Mouse (Mus musculus): ENCODE results near the gene Wasf3. TPM values are rescaled to one million over a fixed set of nuclear protein-coding genes. Genes with fewer than 3 reads are reported as not detected.

The Wasf3 gene
- total and polyA plus RNA-seq, 3 experiments: 0.05 TPM; not detected in 2

DNA sequence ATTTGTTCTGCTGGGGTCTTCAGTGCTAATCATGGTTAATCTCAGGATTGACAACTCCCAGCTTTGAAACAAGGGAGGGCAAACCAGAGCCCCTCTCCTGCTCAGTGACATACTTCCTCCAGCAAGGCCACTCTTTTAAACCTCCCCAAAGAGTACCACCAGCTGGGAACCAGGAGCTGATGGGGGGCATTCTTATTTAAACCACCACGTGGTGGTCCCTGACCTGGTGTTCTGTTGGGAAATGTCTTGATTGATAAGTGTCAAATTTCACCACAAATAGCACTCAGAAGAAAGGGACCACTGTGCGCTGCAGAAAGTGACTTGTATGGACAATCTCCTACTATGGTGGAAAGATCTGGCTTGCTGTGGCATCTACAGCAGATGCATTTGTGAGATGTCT lies 19.1 kb downstream of the Wasf3 start:
- H3K9me3 ChIP-seq (replicated peaks): peaks cover 44% of the 10 kb centered on the region

DNA sequence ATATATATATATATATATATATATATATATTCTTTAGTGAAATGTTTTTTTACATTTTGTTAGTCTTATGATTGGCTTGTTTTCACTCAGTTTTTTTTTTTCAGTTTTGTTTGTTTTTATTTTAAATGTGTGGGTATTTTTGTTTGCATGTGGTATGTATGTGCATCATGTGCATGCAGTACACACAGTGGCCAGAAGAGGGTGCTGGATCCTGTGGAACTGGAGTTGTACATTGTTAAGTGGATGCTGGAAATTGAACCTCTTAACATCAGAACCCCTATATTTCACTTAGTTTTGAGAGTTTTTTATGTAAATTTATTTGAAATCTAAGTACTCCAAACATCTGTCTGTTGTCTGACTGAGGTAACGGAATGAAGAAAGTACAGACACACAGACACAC lies 21.3 kb downstream of the Wasf3 start:
- DNase-seq (ENCODE audit: low spot score): no peak
- Histone ChIP-seq H3K4me3 (ENCODE audit: low read depth, low read length) (no peak overlapping the region), H3K36me3 (replicated peaks) (no peaks in the 10 kb centered on the region), H3K27me3 (ENCODE audit: insufficient read depth, low read length) (no peaks in the 10 kb centered on the region; the same call in 1 of the 2 replicates), H3K4me1 (ENCODE audit: insufficient read depth, low read depth, low read length) (no peaks in the 10 kb centered on the region), H3K9me3 (replicated peaks) (peaks cover 53% of the 10 kb centered on the region)
- no peak for ATAC-seq (ENCODE audit: extremely low read depth, insufficient number of reproducible peaks, low FRiP score, poor library complexity, severe bottlenecking)
- TF ChIP-seq CTCF (IDR thresholded peaks at IDR 0.05; ENCODE audit: low read depth, low read length): no peak
- TF ChIP-seq GATA1 (IDR thresholded peaks at IDR 0.05; ENCODE audit: borderline replicate concordance, low read length): no peak
- no peak for TF ChIP-seq TAL1 (conservative IDR thresholded peaks at IDR 0.05; ENCODE audit: low read depth, low read length)
- no peak for TF ChIP-seq POLR2AphosphoS5 (IDR thresholded peaks at IDR 0.05; ENCODE audit: insufficient replicate concordance, low read depth, low read length)
- TF ChIP-seq GATA2 (IDR thresholded peaks at IDR 0.05; ENCODE audit: borderline replicate concordance, low read depth, low read length): no peak

More for the DNA sequence above, 19.1 kb downstream of the Wasf3 start:
- Histone ChIP-seq H3K4me1 (ENCODE audit: insufficient read depth, low read depth, low read length) (no peaks in the 10 kb centered on the region), H3K27me3 (ENCODE audit: insufficient read depth, low read length) (no peaks in the 10 kb centered on the region; the same call in 1 of the 2 replicates), H3K4me3 (ENCODE audit: low read depth, low read length) (no peak overlapping the region), H3K36me3 (replicated peaks) (no peaks in the 10 kb centered on the region)
- ATAC-seq (ENCODE audit: extremely low read depth, insufficient number of reproducible peaks, low FRiP score, poor library complexity, severe bottlenecking): no peak
- DNase-seq (ENCODE audit: low spot score): no peak
- TF ChIP-seq GATA2 (IDR thresholded peaks at IDR 0.05; ENCODE audit: borderline replicate concordance, low read depth, low read length) (no peak), POLR2AphosphoS5 (IDR thresholded peaks at IDR 0.05; ENCODE audit: insufficient replicate concordance, low read depth, low read length) (no peak), GATA1 (IDR thresholded peaks at IDR 0.05; ENCODE audit: borderline replicate concordance, low read length) (no peak), CTCF (IDR thresholded peaks at IDR 0.05; ENCODE audit: low read depth, low read length) (no peak), TAL1 (conservative IDR thresholded peaks at IDR 0.05; ENCODE audit: low read depth, low read length) (no peak)

DNA sequence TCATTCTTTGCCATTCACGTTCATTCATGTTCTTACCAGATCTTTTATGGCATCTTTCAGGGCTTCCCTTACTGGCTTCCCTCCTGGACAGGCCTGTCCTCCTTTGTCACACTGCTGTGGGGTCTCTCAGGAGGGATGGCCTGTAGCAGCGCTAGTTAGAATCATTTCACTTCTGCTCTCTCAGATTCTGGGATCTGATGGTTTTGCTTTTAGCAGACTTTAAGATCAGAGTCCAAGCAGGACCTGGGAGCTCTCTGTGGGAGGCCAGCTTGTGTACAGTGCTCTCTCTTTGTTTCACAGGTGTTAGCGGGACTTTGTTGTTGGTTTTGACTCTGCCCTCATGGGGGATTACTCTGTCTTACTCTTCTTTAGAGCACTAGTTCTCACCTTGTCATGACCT lies 23.0 kb downstream of the Wasf3 start:
- no peak for TF ChIP-seq TAL1 (conservative IDR thresholded peaks at IDR 0.05; ENCODE audit: low read depth, low read length)
- ATAC-seq (ENCODE audit: extremely low read depth, insufficient number of reproducible peaks, low FRiP score, poor library complexity, severe bottlenecking): no peak
- no peaks in the 10 kb centered on the region; the same call in 1 of the 2 replicates for H3K27me3 ChIP-seq (ENCODE audit: insufficient read depth, low read length)

DNA sequence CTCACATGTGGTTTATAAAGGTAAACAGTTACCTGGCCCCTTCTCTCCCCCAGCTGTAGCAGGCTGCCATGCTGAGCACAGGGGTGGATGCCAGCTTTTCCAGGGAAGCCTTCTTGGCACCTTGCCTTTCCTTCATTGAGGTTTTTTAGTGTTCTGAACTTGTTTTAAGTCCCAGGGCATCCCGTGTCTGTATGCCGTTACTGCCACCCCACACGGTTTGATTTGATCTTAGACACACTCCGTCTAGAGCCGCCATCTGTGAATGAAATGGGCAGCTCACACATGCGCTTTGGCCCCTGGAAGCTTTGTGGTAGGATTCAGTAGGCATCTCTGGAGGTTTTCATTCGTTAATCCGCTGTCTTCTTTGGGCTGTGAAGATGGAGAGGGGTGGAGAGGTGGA lies 23.8 kb downstream of the Wasf3 start:
- Histone ChIP-seq H3K4me3 (ENCODE audit: low read depth, low read length) (no peak overlapping the region), H3K9me3 (replicated peaks) (peaks cover 70% of the 10 kb centered on the region), H3K27me3 (ENCODE audit: insufficient read depth, low read length) (no peaks in the 10 kb centered on the region; the same call in 1 of the 2 replicates), H3K4me1 (ENCODE audit: insufficient read depth, low read depth, low read length) (no peaks in the 10 kb centered on the region), H3K36me3 (replicated peaks) (no peaks in the 10 kb centered on the region)
- DNase-seq (ENCODE audit: low spot score): no peak
- TF ChIP-seq GATA1 (IDR thresholded peaks at IDR 0.05; ENCODE audit: borderline replicate concordance, low read length): no peak
- TF ChIP-seq TAL1 (conservative IDR thresholded peaks at IDR 0.05; ENCODE audit: low read depth, low read length): no peak
- TF ChIP-seq GATA2 (IDR thresholded peaks at IDR 0.05; ENCODE audit: borderline replicate concordance, low read depth, low read length): no peak
- no peak for TF ChIP-seq CTCF (IDR thresholded peaks at IDR 0.05; ENCODE audit: low read depth, low read length)
- TF ChIP-seq POLR2AphosphoS5 (IDR thresholded peaks at IDR 0.05; ENCODE audit: insufficient replicate concordance, low read depth, low read length): no peak
- no peak for ATAC-seq (ENCODE audit: extremely low read depth, insufficient number of reproducible peaks, low FRiP score, poor library complexity, severe bottlenecking)

More for the DNA sequence above, 23.0 kb downstream of the Wasf3 start:
- Histone ChIP-seq H3K9me3 (replicated peaks) (peaks cover 62% of the 10 kb centered on the region), H3K36me3 (replicated peaks) (no peaks in the 10 kb centered on the region), H3K4me3 (ENCODE audit: low read depth, low read length) (no peak overlapping the region), H3K4me1 (ENCODE audit: insufficient read depth, low read depth, low read length) (no peaks in the 10 kb centered on the region)
- DNase-seq (ENCODE audit: low spot score): no peak

DNA sequence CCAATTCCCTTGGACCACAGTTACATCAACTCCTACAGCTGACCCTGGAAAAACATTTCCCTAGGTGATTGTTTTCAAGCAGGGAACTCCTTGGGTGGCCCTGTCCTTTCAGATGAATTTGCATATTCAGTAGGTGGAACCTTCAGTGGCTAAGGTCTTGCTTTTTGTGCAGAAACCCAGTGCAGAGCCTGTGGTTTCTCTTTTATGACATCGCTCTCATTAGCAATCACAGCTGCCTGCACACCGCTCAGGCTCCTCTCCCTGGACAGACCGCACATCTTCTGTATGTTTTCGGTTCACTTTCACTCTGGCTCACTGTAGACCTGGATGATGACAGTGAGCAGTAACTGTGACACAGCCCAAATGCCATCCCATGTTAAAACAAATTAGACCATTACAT lies 26.0 kb downstream of the Wasf3 start:
- no peaks in the 10 kb centered on the region; the same call in 1 of the 2 replicates for H3K27me3 ChIP-seq (ENCODE audit: insufficient read depth, low read length)
- no peak overlapping the region for H3K4me3 ChIP-seq (ENCODE audit: low read depth, low read length)
- H3K36me3 ChIP-seq (replicated peaks): no peaks in the 10 kb centered on the region
- peaks cover 76% of the 10 kb centered on the region for H3K9me3 ChIP-seq (replicated peaks)
- H3K4me1 ChIP-seq (ENCODE audit: insufficient read depth, low read depth, low read length): no peaks in the 10 kb centered on the region
- ATAC-seq (ENCODE audit: extremely low read depth, insufficient number of reproducible peaks, low FRiP score, poor library complexity, severe bottlenecking) (no peak), DNase-seq (ENCODE audit: low spot score) (no peak)
- TF ChIP-seq CTCF (IDR thresholded peaks at IDR 0.05; ENCODE audit: low read depth, low read length) (no peak), TAL1 (conservative IDR thresholded peaks at IDR 0.05; ENCODE audit: low read depth, low read length) (no peak), GATA2 (IDR thresholded peaks at IDR 0.05; ENCODE audit: borderline replicate concordance, low read depth, low read length) (no peak), GATA1 (IDR thresholded peaks at IDR 0.05; ENCODE audit: borderline replicate concordance, low read length) (no peak), POLR2AphosphoS5 (IDR thresholded peaks at IDR 0.05; ENCODE audit: insufficient replicate concordance, low read depth, low read length) (no peak)

DNA sequence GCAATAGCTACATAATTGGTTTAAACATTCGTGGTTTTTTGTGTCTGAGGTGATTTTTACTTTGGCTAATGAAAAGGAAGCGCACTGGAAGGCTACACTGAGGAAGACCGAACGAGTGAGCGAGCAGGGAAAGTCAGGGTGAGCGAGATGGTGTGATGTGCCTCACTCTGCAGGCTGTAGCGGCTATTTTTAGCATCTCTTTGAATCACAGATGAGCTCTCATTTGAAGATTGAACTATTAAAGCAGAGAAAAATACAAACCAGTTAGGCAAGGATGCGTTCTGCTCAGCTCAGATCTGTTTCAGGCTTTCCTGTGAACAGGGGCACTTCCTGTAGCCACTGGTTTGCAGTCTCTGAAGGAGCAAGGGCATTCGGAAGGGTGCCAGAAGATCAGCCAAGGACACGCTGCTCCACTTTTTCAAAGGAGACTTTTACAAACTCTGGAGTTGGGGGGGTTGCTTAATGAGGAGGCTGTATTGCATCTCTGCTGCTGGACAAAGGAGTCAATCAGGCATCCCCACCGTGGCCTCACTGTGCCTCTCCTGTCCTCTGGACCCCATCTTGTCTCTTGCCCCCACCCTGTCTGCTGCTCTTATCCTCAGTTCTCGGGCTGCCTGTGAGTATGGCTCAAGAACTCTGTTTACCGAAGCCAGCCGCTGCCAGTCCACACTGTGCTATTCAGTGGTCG lies 28.1 kb downstream of the Wasf3 start:
- DNase-seq (ENCODE audit: low spot score): no peak
- ATAC-seq (ENCODE audit: extremely low read depth, insufficient number of reproducible peaks, low FRiP score, poor library complexity, severe bottlenecking): no peak
- no peak overlapping the region for H3K4me3 ChIP-seq (ENCODE audit: low read depth, low read length)
- H3K9me3 ChIP-seq (replicated peaks): peaks cover 79% of the 10 kb centered on the region
- TF ChIP-seq GATA2 (IDR thresholded peaks at IDR 0.05; ENCODE audit: borderline replicate concordance, low read depth, low read length): no peak
- no peak for TF ChIP-seq GATA1 (IDR thresholded peaks at IDR 0.05; ENCODE audit: borderline replicate concordance, low read length)
- H3K36me3 ChIP-seq (replicated peaks): no peaks in the 10 kb centered on the region
- H3K4me1 ChIP-seq (ENCODE audit: insufficient read depth, low read depth, low read length): no peaks in the 10 kb centered on the region
- H3K27me3 ChIP-seq (ENCODE audit: insufficient read depth, low read length): no peaks in the 10 kb centered on the region; the same call in 1 of the 2 replicates

Measured in G1E (cell line).